Mouse (Mus musculus) embryonic facial prominence, embryonic 13.5 days (tissue): ENCODE measurements at regions not wholly inside any gene's neighbourhood (a gene's known extent, or its start where the extent isn't known, plus 50 kb on each side); places are given as distances from the start of the nearest gene placed in this dataset.

ENCODE experiments used
- ATAC-seq: fragments of 200-750 bp; cut with Nextera tagmentation; 2 replicates; pipeline ENCODE4 v1.8.0; 2017; ENCODE audit warnings: low read depth; ENCODE audit not compliant: insufficient number of reproducible peaks, insufficient read depth, low FRiP score, low TSS enrichment
- H3K27ac ChIP-seq: fragments of 300-500 bp; sonication (generic); 2 replicates; pipeline ENCODE4 v1.5.1; 2015; ENCODE audit warnings: moderate library complexity, mild to moderate bottlenecking, inconsistent platforms
- H3K27me3 ChIP-seq: fragments of 300-500 bp; sonication (generic); 2 replicates; pipeline ENCODE4 v1.6.1; 2015; ENCODE audit warnings: mild to moderate bottlenecking, inconsistent platforms
- H3K36me3 ChIP-seq: fragments of 300-500 bp; sonication (generic); 2 replicates; pipeline ENCODE4 v1.6.1; 2015; ENCODE audit warnings: mild to moderate bottlenecking, inconsistent platforms
- H3K4me1 ChIP-seq: fragments of 300-500 bp; sonication (generic); 2 replicates; pipeline ENCODE4 v1.6.1; 2015; ENCODE audit warnings: inconsistent platforms
- H3K4me2 ChIP-seq: fragments of 300-500 bp; sonication (generic); 2 replicates; pipeline ENCODE4 v1.6.1; 2015; ENCODE audit warnings: moderate library complexity, mild to moderate bottlenecking, inconsistent platforms
- H3K4me3 ChIP-seq: fragments of 300-500 bp; sonication (generic); 2 replicates; pipeline ENCODE4 v1.5.1; 2015; ENCODE audit warnings: mild to moderate bottlenecking, inconsistent platforms
- H3K9ac ChIP-seq: fragments of 300-500 bp; sonication (generic); 2 replicates; pipeline ENCODE4 v1.6.1; 2015; ENCODE audit warnings: mild to moderate bottlenecking, inconsistent platforms
- H3K9me3 ChIP-seq: fragments of 300-500 bp; sonication (generic); 2 replicates; pipeline ENCODE4 v1.6.1; 2016; ENCODE audit warnings: inconsistent platforms
- WGBS: fragments of 180-500 bp; shearing (Covaris S2); methylation state at CpG from one replicate; pipeline ENCODE4 v1.1.7; 2015; ENCODE audit warnings: mixed read lengths; 5-methylcytosine and 5-hydroxymethylcytosine counted together

GRCm38 (mm10) chr2:33966984-33967421 is 79.3 kb upstream of the Mvb12b start:
- H3K4me2 ChIP-seq: peak overlapping the region; percentile 25
- H3K27ac ChIP-seq: no peak overlapping the region
- H3K27me3 ChIP-seq: peaks cover 20% of the 10 kb centered on the region
- no peak for ATAC-seq
- H3K9ac ChIP-seq: no peak overlapping the region
- H3K36me3 ChIP-seq: no peaks in the 10 kb centered on the region
- WGBS: 38% methylated on average over 7 of the region's 7 CpGs
- peaks cover 12% of the 10 kb centered on the region; the same call in 1 of the 2 replicates for H3K4me1 ChIP-seq
- H3K4me3 ChIP-seq: no peak overlapping the region
- H3K9me3 ChIP-seq: no peaks in the 10 kb centered on the region

- Histone ChIP-seq H3K27me3 (peaks cover 20% of the 10 kb centered on the region), H3K9ac (no peak overlapping the region), H3K4me3 (0 out of 2 replicates have a peak overlapping the region, but pooled peaks have one; percentile 5)
These were observed 78.7 kb upstream of the Mvb12b start for GRCm38 (mm10) chr2:33966389-33966983.

GRCm38 (mm10) chr2:33964096-33964495 is 76.3 kb upstream of the Mvb12b start:
- H3K4me2 ChIP-seq: no peak overlapping the region
- whole genome bisulfite sequencing: 84% methylated on average over 5 of the region's 5 CpGs
- no peak overlapping the region for H3K27ac ChIP-seq
- H3K27me3 ChIP-seq: peaks cover 20% of the 10 kb centered on the region
- H3K4me3 ChIP-seq: no peak overlapping the region
- H3K36me3 ChIP-seq: no peaks in the 10 kb centered on the region
- H3K9me3 ChIP-seq: no peaks in the 10 kb centered on the region
- H3K9ac ChIP-seq: no peak overlapping the region
- ATAC-seq: no peak
- peaks cover 12% of the 10 kb centered on the region; the same call in 1 of the 2 replicates for H3K4me1 ChIP-seq

More at GRCm38 (mm10) chr2:33966389-33966983, 78.7 kb upstream of the Mvb12b start:
- H3K9me3 ChIP-seq: no peaks in the 10 kb centered on the region
- peaks cover 12% of the 10 kb centered on the region; the same call in 1 of the 2 replicates for H3K4me1 ChIP-seq
- ATAC-seq: no peak
- no peak overlapping the region for H3K27ac ChIP-seq
- peak overlapping the region; percentile 25 for H3K4me2 ChIP-seq
- no peaks in the 10 kb centered on the region for H3K36me3 ChIP-seq
- 43% methylated on average over 35 of the region's 35 CpGs for WGBS

GRCm38 (mm10) chr2:33962355-33963037 is 74.8 kb upstream of the Mvb12b start:
- Histone ChIP-seq H3K27ac (no peak overlapping the region), H3K36me3 (no peaks in the 10 kb centered on the region), H3K4me1 (peaks cover 11% of the 10 kb centered on the region; the same call in 1 of the 2 replicates), H3K9ac (no peak overlapping the region), H3K9me3 (no peaks in the 10 kb centered on the region), H3K4me3 (no peak overlapping the region), H3K4me2 (no peak overlapping the region), H3K27me3 (peaks cover 20% of the 10 kb centered on the region)
- 85% methylated on average over 14 of the region's 14 CpGs for WGBS
- no peak for ATAC-seq

- 57% methylated on average over 2 of the region's 2 CpGs for WGBS
These were observed 73.8 kb upstream of the Mvb12b start for GRCm38 (mm10) chr2:33961566-33961965.

GRCm38 (mm10) chr2:33957754-33958153 is 70.0 kb upstream of the Mvb12b start:
- ATAC-seq: no peak
- 51% methylated on average over 6 of the region's 6 CpGs for WGBS

More at GRCm38 (mm10) chr2:33961566-33961965, 73.8 kb upstream of the Mvb12b start:
- Histone ChIP-seq H3K9me3 (no peaks in the 10 kb centered on the region; the same call in 1 of the 2 replicates), H3K9ac (no peak overlapping the region), H3K4me3 (no peak overlapping the region), H3K27ac (no peak overlapping the region), H3K27me3 (peaks cover 14% of the 10 kb centered on the region), H3K4me2 (no peak overlapping the region), H3K4me1 (peaks cover 3% of the 10 kb centered on the region; the same call in 1 of the 2 replicates), H3K36me3 (no peaks in the 10 kb centered on the region)
- no peak for ATAC-seq

GRCm38 (mm10) chr2:33944301-33944700 is 56.6 kb upstream of the Mvb12b start:
- WGBS: 84% methylated on average over 3 of the region's 3 CpGs
- ATAC-seq: no peak
- H3K4me2 ChIP-seq: no peak overlapping the region
- no peaks in the 10 kb centered on the region for H3K9me3 ChIP-seq
- H3K4me3 ChIP-seq: no peak overlapping the region
- H3K36me3 ChIP-seq: no peaks in the 10 kb centered on the region
- no peak overlapping the region for H3K27ac ChIP-seq
- H3K4me1 ChIP-seq: peaks cover 5% of the 10 kb centered on the region; the same call in 1 of the 2 replicates
- H3K27me3 ChIP-seq: no peaks in the 10 kb centered on the region
- no peak overlapping the region for H3K9ac ChIP-seq

More at GRCm38 (mm10) chr2:33957754-33958153, 70.0 kb upstream of the Mvb12b start:
- no peak overlapping the region for H3K4me3 ChIP-seq
- no peaks in the 10 kb centered on the region for H3K36me3 ChIP-seq
- H3K27ac ChIP-seq: no peak overlapping the region
- no peaks in the 10 kb centered on the region for H3K4me1 ChIP-seq
- no peaks in the 10 kb centered on the region for H3K27me3 ChIP-seq
- no peak overlapping the region for H3K4me2 ChIP-seq
- H3K9me3 ChIP-seq: no peaks in the 10 kb centered on the region; the same call in 1 of the 2 replicates
- H3K9ac ChIP-seq: no peak overlapping the region

- Histone ChIP-seq H3K27me3 (no peaks in the 10 kb centered on the region), H3K4me2 (no peak overlapping the region), H3K9ac (no peak overlapping the region), H3K27ac (no peak overlapping the region), H3K4me3 (no peak overlapping the region), H3K4me1 (peaks cover 5% of the 10 kb centered on the region; the same call in 1 of the 2 replicates), H3K9me3 (no peaks in the 10 kb centered on the region), H3K36me3 (no peaks in the 10 kb centered on the region)
- 30% methylated on average over 2 of the region's 2 CpGs for WGBS
- no peak for ATAC-seq
These were observed 54.3 kb upstream of the Mvb12b start for GRCm38 (mm10) chr2:33942085-33942484.

- no peak for ATAC-seq
- peaks cover 5% of the 10 kb centered on the region; the same call in 1 of the 2 replicates for H3K4me1 ChIP-seq
- no peak overlapping the region for H3K27ac ChIP-seq
- H3K27me3 ChIP-seq: no peaks in the 10 kb centered on the region
- H3K4me2 ChIP-seq: no peak overlapping the region
- no peak overlapping the region for H3K4me3 ChIP-seq
- H3K9ac ChIP-seq: no peak overlapping the region
- WGBS: 69% methylated on average over 11 of the region's 11 CpGs
- H3K9me3 ChIP-seq: no peaks in the 10 kb centered on the region
- H3K36me3 ChIP-seq: no peaks in the 10 kb centered on the region
These were observed 53.6 kb upstream of the Mvb12b start for GRCm38 (mm10) chr2:33941316-33941715.

GRCm38 (mm10) chr2:33939836-33940235 is 52.1 kb upstream of the Mvb12b start:
- Histone ChIP-seq H3K9me3 (no peaks in the 10 kb centered on the region), H3K27ac (no peak overlapping the region), H3K27me3 (no peaks in the 10 kb centered on the region), H3K4me1 (peaks cover 5% of the 10 kb centered on the region; the same call in 1 of the 2 replicates), H3K9ac (no peak overlapping the region), H3K4me2 (no peak overlapping the region), H3K36me3 (no peaks in the 10 kb centered on the region), H3K4me3 (no peak overlapping the region)
- no peak for ATAC-seq
- 81% methylated on average over 4 of the region's 4 CpGs for WGBS
